Mouse (Mus musculus) ES-CJ7 (cell line): Measurements from ENCODE around the gene Dlg2.
A peak's percentile ranks its signal among the peaks of the same experiment; 100 is the strongest.

Experiments used
- DNase-seq: peaks from one replicate; pipeline ENCODE4 v3.0.0; 2011; ENCODE audit warnings: low read depth, low spot score

Dlg2 gene

DNA sequence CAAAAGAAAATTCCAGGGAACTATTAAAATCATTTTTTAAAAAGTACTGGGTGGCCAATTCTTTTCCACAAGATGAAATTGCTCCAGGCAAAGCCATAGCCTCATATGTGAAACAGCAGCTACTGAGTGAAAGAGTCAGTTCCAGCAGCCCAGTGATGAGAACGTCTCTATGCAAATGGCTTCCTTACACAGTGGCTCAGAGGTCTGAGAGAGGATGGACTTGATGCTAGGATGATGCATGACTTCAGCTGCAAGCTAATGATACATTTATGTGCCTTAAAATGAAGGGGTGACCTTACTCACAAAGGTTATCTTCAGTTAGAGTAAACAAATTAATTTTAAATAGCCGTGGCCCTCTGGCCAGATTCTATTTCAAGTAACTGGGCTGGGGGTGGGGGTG, 1420.5 kb downstream of the Dlg2 start:
- DNase-seq: no peak

DNA sequence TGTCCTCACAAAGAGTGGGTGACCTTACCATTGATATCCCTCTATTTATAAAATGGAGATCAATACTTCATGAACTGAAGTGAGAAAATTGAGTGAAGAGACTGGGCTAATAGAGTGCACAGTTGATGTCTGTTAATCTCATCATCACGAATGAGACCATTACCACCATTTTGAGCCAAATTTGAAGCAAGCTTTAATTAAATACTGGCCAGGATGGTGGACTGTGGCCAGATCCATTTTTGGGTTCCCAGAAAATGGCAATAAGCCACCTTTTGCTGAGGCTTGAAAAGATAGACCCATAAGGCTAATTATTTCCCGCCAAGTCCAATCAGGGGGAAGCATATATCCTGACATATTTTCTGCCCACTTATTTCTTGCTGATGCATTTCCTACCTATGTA, 1421.0 kb downstream of the Dlg2 start:
- DNase-seq: no peak

DNA sequence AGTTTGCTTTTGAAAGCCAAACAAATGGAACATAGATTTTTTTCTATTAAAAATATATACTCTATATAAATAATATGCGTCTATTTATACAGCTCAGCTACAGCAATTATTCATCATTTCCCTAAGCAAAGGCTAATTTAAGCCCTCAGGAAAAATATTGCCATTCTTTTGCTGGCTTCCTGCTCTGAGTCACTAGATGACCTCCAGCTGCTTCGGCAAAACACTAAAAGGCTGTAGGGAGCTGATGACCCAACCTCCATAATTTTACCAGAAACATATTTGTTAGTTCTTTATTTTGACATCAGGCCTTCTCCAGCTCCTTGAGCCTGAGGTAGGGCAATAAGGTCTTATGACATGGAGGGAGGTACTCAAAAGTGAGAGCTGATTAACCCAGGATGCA, 1426.0 kb downstream of the Dlg2 start:
- no peak for DNase-seq

DNA sequence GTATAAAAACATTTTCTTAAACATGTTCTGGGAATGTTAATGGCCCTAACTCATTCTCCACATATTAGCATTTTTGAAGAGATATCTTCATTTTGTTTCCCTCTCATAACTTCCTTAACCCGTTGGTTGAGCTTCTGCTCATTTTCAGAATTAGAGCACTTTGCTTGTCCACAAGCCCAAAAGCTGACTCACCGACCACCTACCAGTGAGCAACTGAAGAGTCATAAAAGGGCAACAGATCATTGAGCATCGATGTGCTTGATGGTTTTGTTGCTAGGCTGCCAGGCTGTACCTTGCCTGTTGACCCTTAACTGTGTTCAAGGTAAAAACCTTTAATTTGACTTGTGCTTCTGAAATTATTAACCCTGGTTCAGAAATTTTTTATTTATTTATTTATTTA, 1440.3 kb downstream of the Dlg2 start:
- DNase-seq: no peak

DNA sequence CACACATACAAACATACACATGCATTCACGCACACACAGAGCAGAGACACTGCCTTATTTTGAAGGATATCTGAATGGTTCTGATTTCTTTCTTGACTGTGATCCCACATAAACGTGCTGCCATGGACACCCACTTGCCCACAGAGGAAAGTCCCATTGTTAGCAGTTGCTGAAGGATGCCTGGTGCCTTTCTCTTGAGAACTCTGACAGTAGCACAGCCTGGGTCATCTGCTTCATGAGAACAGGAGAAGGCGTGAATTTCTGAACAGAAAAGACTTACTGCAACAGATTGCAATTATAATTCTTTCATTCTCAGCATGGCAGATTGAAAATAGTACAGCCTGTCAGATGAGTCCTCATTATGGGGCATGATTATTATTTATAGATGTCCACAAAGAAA, 1442.6 kb downstream of the Dlg2 start:
- DNase-seq: no peak

DNA sequence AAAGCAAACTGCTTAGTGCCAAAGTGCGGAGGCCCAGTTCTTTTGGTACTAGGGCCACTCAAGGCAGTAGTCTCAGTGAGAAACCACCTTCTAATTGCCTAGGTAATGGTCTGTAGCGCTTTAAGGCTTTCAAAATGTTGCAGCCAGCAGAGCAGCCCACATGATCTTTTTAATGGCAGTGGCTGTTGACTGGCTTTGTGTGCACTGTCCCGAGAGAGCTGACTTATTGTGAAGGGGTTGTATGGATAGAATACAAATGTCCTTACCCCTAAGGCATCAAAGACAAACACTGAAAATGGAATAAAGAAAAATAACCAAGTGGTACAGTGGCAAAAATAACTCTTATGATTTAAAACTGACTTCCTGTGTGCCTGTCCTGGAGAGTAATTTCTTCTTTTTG, 1443.3 kb downstream of the Dlg2 start:
- no peak for DNase-seq

DNA sequence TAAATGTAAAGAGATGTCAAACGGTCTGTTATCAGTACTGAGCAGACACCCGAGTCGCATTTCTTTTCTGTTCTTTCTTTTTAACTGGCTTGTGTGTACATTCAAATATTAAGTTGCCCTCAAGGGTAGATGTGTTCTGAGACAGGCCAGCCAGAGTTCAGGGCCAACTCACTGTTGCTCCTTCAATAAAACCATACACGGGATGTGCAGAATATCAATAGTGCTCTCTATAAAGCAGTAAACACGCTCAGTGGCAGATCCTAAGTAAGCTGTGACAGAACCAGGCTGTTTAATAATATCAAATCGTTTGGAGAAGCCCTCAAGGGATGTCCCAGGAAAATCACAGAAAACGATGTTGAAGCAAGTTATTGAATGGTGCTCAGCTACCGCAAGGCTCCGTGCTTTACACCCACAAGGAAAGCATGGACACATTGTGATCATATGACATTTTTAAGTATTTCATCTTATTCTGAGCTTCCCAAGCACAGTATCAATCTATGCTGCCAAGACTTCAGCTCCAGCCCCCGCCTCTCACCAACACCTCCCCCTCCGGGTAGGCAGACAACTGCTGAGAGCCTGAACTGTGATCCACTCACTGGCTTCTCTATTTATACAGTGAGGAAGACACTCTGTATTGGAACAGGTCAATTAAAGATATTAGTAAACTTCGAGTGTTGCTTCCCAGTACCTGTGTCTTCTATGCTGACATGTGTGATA, 1458.6 kb downstream of the Dlg2 start:
- no peak for DNase-seq

DNA sequence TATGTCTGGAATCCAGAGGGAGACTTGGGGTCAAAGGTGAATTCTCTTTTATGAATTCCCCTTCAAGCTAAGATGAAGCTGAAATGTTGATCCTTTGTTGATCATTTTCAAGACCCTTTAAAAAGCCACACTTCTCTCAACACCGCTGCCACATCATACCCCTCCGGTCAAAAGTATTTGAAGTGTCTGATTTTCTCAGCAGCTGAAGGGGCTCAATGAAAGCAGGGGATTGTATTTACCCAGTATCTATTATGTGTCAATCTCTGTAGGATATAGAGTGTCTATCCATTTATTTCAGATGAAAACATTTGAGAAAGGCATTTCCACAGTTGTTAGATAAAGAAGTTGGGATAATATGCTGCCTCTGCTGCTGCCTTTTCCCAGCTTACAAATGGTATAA, 1459.7 kb downstream of the Dlg2 start:
- DNase-seq: no peak

DNA sequence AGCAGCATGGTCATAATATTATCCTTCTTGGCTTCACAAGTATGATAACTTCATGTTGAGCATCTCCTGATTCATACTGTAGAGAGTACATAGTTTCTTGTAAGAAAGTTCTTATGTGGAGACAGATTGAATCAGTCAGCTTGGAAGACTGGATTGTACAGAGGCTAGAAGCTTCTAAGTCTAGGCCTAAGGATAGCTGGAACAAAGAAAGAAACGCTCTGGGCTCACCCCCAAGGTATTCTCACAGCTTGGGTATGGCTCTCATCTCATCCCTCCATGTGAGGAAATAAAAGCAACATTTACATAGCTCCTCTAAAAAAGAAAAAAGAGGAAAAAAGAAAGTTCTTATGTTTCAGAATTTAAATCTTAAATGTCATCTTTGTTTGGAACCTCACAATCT, 1466.8 kb downstream of the Dlg2 start:
- DNase-seq: no peak

DNA sequence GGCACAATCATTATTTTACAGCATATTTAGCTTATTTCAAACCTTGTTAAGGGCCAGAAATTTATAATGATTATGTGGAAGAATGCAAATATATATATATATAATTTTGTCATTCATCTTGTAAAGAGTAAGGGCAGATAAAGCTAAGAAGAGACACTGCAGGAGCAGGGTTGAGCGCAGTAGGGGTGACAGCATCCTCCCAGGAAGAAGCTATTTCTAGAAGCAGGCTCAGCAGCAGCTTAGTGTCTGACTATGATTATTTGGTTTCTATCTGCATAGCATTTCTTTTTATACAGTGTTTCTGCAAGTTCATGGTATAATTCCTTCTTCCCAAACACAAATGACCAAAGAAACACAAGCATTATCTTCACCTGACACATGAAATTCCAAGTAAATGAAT, 1479.1 kb downstream of the Dlg2 start:
- no peak for DNase-seq

DNA sequence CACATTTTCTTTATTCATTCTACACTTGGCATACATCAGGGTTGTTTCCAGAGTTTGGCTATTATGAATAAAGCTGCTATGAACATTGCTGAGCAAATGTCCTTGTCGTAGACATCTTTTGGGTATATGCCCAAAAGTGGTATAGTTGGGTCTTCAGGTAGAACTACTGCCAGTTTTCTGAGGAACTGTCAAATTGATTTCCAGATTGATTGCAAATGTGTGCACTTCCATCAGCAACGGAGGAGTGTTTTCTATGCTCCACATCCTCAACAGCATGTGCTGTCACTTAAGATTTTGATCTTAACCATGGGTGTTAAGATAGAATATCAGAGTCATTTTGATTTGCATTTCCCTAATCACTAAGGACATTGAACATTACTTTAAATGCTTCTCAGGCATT, 1486.5 kb downstream of the Dlg2 start:
- no peak for DNase-seq

DNA sequence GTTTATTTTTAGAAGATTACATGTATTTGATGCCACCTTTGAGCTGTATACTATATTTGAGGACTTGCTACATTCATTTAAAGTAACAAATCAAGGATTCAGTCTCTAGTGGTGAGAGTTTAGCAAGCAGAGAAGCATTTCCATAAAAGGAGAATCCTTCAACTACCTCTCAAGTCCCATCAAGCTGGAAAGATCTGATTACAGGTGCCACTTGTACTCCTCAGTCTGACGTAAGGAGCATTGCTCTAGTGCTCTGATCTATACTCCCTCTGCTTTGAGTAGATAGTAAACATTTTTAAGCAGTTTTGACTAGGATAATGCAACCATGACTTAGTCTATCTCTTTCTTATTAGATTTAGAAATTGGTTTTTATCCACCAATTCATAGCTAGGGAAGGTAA, 1496.5 kb downstream of the Dlg2 start:
- no peak for DNase-seq

DNA sequence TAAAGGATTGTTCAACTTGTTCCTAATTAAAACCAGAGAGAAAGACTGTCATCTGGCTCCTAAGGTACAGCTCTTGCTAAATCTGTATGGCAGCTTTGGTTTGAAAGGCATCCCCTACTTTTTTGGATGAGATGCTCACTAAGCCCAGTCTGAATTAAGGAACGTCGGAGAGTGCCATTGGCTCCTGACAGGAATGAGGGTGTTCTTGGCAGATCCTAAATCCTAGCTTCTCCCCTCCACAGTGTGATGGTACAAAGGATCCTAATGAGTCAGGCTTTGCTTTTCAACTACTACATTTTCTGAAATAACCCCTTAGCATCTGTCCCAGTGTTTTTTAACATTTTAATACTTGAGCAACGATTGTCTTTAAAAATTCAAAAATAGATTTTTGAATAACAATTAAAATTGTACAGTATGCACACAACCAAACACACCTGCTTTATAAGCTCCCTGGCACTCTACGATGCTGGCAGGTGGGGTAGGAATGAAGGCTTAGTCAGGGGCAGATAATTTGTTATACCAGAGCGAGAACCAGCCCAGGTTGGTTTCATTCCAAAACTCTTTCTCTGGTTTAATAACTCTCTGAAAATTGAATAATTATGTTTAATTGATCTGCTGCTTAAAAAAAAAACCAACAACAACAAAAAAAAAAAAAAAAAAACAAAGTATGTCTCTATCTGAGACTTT, 1527.4 kb downstream of the Dlg2 start:
- DNase-seq: no peak

DNA sequence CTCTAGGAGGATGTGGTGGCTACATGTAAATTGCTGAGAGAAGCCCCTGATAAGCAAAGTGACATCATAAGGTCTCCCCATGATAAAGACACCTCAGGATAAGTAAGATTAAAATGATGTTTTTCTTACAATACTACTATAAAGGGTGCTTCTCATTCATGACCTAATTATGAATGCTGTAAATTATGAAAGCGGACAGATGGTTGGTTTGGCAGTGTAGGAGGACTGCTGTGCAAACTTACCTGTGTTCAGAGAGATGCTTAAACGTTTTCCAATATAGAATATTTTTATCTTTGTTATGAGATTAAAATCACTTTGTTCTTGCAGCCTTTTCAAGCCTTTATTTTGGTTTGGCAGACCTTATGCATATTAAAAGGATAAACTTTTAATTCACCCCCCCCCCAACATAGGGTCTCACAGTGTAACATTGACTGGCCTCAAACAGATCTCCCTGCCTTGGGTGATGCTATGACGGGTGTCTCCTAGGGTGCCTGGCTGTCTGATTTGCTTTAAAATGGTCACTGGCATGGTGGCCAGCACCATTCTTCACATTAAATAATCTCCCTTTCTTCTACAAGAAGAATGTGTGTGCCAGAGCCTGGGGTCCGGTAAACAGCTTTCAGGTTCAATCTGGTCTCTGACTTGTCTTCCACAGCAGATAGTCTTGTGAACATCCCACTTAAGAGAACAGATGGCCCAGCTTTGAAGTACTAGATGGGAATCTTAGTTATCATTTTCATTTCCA, 1529.4 kb downstream of the Dlg2 start:
- no peak for DNase-seq

DNA sequence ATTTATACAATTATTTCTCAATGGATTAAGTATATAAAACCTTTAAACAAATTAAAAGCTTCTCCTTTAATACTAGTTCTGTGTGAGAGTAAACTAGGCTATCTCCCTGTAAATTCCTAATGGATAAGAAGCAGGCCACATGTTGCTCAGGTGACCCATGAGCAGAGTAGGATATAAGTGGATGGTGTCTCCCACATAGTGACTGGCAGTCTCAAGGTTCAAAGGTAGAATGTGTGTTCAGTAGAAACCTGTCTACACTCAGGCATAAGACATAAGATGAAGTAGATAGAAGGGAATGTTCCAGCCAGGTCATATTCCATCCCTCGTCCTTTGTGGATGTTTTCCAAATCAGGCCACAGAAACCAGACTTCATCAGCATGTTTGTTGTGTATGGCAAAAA, 1532.2 kb downstream of the Dlg2 start:
- no peak for DNase-seq

DNA sequence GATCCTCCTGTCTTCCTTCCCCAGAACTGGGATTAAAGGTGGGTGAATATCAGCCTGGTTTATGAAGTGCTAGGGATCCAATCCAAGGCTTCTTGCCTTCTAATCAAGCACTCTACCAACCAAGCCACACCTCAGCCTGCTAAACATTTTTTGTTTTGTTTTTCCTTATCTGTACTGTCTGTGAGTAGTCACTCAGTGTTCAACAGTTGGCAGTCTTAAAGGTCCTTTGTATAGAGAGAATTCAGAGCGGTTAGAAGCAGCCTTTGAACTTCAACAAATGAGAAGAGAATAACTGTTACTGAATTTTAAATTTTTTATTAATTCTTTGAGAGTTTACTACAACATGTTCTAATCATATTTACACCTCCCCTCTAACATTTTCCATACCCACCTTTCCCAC, 1548.5 kb downstream of the Dlg2 start:
- no peak for DNase-seq

DNA sequence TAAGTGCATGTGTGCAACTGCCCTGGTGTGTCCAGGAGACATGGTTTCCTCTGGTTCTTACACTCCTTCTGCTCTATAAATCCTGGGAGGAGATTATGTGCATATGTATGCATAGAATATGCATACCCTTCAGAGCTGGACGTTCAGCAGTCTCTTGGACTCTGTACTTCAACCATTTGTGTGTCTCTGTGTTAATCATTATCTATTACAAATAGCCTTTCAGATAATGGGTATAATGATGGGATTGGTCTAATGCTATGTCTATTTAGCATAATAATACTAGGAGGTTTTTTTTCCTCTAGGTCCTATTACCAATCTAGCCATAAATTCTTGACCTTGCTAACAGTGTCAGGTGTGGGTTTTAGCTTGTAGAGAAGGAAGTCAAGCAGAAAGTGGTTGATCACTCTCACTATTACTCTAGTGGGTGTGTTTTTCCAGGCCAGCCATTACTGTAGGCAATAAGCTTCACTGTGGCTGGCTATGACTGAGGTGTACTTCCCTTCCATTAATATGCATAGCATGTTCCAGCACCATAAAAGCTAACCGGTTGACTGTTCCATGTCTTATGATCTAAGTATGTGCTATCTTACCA, 1549.1 kb downstream of the Dlg2 start:
- no peak for DNase-seq

DNA sequence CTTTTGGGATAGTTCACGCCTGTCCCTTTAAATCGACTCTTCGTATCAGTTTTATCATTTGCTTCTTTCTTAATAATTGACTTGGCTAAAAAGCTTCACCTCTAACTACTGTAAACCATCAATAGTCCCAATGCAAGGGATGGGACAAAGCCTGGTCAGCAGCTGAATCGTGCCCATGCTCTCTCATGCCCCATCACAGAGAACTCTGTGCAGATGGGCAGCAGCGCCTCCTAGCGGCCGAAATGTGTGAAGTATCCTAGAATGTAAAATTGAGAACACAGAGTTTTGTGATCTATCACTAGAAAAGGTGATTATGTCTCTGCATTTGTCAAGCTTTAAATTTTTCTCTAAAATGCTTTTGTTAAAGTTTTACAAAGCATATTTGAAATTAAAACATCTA, 1550.6 kb downstream of the Dlg2 start:
- DNase-seq: peak; percentile 50

DNA sequence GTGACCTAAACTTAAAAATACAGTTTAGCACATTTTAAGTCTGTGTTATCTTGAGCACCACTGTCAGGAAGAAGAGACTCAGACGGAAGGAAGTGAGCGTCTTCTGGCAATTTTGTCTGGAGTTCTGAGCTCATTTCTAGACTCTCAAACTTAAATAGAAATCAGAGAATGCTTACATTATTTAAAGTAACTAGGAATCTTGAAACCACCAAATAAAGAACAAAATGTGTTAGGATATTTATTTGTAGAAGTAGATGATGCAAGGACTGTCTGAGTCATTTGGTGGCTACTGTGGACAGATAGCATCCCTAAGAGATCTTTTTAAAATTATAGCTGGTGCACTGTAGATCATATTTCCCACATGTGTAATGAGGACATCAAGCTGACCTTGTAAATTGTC, 1557.8 kb downstream of the Dlg2 start:
- no peak for DNase-seq

DNA sequence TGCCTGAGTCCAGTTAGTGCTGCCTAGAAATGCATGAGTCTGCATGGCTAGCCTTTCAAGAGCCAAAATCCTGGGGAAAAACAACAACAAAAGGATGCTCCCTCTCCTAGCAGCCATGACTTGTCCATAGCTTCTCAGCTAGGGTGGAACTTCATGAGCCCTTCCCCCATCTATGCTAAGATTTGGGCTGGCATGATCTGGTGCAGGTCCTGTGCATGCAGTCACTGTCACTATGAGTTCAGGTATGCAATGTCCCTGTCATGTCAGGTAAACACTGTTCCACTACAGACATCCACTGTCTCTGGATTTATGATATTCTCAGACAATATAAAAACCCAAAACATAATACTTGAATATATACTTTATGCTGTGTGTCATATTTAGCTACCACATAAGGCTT, 1563.7 kb downstream of the Dlg2 start:
- no peak for DNase-seq

DNA sequence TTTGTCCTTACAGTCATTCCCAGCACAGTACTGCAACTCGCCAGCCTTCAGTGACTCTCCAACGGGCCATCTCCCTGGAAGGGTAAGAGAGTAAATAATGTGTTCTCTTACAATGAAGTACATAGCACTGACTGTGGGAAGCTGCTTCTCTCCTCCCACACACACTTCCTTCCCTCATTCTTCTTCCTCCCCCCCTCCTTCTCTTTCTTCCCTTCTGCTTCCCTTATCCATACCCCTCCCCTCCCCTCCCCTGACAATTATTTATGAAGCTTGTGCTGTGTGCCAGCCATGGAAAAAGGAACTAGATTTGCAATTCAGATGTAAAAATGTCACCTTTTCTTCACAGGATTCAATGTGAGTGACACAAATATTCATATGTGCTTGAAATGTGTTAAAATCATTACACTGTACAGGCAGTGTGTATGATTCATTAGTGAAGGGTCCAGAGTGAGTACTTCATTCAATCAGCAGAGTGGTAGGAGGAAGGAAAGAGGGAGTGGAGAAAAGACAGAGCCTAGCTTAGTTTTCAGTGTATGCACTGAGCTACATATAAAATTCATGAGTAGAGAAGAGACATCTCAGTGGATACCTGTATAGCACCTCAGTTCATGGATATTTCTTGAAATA, 1564.4 kb downstream of the Dlg2 start:
- DNase-seq: no peak

DNA sequence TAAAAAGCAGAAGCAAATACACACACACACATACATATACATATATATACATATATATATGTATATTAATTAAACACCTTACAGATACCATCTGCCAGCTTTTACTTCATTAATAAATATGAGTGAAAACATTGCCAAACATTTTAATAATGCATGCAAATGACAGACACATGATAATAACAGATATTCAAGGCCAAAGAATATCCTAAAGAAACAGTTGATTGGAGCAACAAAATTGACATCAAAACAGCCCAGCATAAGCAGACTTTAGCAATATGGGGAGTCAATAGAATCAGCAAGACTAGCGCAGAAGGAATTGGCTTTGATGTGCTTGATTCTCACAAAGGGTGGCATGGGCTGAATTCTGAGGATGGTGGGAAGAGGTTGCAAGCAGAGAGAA, 1568.5 kb downstream of the Dlg2 start:
- no peak for DNase-seq
